Mouse (Mus musculus) layer of hippocampus, postnatal 25 days (tissue): ENCODE results near the gene Bglap. TPM values are rescaled to one million over a fixed set of nuclear protein-coding genes. Genes with fewer than 3 reads are reported as not detected.
A peak's percentile ranks its signal among the peaks of the same experiment; 100 is the strongest.
"Not testable (repeated sequence)": the region's sequence is repeated elsewhere in the genome, so short reads cannot be mapped to it uniquely, and the experiment has no call there.

ENCODE experiments used
- DNase-seq, 2 experiments: peaks; one replicate each; pipeline ENCODE4 v3.0.0; 2022; ENCODE audit warnings: mixed read lengths in 2 of 2, low spot score in 1 of 2; ENCODE audit errors: extremely low spot score in 1 of 2
- total RNA-seq, 2 experiments: library from RNA; stranded (reverse); gene quantifications; 2 replicates each; pipeline ENCODE4 v1.2.3; 2021

Bglap gene
- total RNA-seq, result 1 to 10 TPM in 1 of 2 experiments, not detected in 1; 1.3 TPM

DNA sequence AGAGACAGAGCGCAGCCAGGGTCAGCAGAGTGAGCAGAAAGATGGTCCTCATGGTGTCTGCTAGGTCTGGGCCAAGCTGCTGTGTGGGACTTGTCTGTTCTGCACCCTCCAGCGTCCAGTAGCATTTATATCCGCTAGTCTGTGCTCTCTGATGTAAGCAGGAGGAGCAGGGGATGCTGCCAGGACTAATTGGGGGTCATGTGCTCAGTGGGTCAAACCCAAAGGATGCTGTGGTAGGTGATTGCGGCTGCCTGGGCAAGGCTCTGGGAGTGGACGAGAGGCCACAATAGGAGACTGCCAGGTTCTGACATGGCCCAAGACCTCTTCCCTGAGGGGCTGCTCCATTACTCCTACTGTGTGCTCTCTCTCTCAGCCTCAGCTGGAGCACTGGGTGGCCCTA is at the start of gene Bglap:
TSS of gene Bglap (minus strand) at position 101 of the 400 bp plus-strand sequence.
- no peak for DNase-seq

DNA sequence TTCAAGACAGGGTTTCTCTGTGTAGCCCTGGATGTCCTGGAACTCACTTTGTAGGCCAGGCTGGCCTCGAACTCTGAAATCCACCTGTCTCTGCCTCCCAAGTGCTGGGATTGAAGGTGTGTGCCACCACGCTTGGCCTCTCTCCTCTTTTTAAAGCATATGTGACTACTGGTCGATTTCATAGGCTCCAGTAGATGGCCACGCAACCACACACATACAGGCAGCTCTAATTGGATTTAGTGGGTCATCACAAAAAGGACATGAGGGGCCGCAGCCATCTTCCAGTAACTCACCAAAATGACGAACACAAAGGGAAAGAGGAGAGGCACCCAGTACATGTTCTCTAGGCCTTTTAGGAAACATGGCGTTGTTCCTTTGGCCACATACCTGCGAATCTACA is 44.4 kb upstream of the Bglap start:
- not testable (repeated sequence) for DNase-seq

DNA sequence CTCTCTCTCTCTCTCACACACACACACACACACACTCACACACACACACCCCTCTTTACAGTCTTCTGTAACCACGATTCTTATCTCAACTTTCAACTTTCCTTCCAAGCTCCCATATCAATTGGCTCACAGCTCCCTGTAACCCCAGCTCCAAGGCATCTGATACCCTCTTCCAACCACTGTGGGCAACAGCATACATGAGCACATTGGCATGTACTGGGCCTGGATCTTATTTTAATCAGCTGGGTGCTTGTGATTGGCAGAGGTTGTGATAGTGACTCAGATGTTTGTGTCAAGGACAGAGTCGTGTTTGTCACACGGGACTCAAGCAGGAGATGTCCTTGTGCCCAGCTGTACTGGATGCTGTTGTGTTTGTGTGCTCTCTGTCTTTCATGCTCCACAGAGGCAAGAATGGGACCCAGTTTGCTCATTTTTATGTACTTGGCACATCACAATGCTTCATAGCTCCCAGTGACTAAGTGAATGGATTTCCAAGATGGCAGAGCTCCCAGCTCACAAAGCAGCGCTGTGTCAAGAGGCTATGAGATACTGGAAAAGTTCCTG is 43.2 kb upstream of the Bglap start:
- no peak for DNase-seq

DNA sequence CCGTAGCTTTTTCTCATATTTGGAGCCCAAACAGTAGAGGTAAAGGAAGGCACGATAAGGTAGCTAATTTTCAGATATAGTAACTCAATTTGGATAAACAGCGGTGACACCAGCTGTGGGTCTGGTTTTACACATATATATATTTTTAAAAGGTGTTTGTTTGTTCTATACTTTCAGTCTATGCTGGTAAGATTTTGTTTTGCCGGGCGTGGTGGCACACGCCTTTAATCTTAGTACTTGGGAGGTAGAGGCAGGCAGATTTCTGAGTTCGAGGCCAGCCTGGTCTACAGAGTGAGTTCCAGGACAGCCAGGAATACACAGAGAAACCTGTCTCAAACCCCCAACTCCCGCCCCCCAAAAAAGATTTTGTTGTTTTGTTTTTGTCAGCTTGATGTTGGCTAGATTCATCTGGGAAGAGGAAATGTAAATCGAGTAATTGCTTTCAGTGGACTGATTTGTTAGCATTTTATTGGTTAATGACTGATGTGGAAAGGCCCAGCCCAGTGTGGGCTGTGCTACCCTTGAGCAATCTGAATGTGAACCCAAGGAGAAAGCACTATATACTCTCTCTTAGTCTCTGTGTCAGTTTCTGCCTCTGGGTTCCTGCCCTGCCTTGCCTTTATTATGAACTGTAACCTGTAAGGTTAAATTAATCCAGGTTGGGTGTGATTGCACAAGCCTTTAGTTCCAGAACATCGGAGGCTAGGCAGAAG is 41.6 kb upstream of the Bglap start:
- no peak for DNase-seq

DNA sequence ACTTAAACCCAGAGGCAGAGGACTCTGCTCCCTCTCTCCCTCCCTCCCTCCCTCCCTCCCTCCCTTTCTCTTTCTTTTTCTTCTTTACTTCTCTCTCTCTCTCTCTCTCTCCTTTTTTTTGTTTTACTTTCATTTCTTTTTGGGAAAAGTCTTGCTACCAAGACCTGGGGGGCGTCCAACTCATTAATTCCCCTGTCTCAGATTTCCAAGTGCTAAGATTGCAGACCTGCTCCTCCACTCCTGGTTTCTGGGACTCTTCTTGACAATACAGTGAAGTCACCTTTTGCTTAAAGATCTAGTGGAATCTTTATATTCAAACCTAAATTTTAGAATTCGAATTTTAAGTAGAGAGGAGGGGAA is 41.0 kb upstream of the Bglap start:
- no peak for DNase-seq

DNA sequence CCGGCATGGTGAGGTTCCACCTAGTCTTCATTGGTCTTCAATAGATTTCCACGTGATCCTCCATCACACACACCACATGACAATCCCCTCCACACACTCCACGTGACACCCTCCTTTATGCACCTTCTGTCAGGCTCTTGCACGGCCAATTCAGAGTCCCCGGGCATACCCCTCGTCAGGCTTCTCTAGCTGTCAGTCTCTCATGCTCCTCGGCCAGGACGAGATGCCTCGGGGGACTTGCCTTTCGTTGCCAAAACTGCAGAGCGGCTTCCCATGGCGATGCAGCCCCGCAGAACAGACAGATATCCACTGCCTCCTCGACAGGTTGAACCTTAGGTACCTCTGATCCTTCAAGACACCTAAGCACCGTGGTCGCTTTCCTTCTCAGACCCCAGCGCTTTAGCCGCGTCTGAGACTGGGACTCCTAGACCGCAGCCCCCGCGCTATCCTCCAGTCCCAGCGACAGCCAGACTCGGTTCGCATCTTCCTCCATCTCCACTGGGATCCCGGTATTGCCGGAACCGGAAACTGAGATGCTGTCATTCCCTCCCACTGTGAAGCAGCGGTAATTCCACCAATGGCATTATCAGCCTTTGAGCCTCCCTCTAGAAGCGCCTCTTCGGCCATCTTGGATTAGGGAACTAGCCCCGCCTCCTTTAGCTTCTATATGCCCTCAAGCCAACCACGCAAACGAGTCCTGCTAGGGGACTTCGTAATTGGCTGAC is 40.5 kb upstream of the Bglap start, which contains the start of gene Slc25a44:
TSS of gene Slc25a44 (minus strand) at position 535 of the 725 bp plus-strand sequence.
- peak; percentile 70 to 76 for DNase-seq

DNA sequence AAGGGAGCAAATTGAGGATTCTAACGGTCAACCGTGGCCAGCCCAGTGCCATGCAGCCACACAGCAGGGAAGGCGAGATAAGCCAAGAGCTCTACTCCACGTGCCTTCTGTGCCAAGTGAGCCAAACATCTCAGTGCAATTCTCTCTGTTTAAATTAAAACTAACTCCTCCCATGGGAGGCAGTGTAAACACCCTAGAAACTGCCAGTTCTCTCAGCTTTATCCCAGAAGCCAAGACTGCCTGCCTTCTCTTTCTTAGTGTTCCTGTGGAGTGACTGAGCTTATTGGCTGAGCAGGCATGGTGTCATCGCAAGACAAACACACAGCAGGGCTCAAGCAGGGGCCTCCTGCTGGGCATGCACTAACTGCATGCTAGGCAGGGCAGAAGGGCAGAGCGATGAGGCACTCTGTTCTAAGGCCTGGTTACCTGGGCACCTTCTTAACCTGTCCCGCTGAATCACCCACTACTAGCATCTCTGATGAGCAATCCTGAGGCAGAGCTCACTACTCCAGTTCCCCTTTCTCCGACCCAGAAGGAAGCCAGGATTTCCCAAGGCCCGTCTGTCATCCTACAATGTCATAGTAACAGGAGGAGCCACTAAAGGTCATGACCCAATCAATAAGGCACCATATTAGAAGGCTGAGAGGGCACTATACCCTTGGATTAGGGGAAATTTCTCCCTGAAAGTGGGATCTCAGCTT is 37.9 kb upstream of the Bglap start:
- DNase-seq, result no peak

DNA sequence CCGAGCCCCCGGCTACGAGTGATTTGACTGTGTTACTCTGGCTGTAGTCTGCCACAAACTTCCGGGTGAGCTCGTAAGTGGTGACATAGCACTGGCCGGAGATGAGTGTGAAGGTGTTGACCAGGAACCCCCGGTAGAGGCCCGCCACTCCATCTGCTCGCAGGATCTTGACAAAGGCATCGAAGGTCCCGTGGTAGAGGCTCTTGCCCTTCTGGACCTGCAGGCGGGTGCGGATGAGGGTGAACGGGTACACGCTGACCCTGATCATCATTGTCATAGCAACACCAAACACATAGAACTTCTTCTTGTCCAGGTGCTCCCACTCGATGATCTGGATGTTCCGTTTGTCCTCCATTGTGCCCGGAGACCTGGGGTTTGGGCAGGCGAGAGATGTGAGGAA is 36.5 kb upstream of the Bglap start:
- DNase-seq, result no peak

DNA sequence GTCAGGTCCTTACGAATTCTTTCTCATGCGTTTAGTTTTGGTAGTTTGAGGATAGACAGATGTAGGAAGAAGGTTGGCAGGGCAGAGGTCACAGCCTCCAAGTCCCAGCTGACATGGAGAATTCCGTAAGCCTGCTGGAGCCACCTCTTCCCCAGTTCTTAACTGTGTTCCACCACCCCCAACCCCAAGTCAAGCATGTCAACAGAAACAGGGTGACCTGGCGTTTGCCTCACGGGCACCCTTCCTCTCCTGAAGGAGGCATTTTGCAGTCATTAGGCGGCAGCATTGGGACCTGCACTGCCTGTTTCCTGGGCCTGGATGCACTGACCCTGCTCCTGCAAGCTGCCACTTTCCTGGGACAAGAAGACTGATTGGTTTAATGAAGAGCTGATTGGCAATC is 33.8 kb upstream of the Bglap start:
- no peak for DNase-seq

DNA sequence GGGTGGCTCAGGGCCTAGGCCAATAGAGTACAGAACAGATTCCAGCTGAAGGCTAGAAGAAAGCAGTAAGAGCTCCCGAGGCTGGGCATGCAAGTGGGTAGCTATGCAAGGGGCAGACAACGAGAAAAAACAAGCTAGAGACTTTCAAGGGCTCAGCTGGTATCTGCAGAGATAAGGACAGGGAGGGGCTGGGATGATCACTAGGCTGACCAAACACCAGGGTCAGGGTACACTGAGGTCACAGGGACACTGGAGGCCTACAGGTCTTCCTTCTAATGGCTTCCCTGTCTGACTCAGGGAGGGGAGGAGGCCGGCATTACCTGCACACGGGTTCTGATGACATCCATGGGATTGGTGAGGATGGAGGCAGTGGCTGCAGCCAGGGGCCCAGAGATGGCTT is 31.4 kb upstream of the Bglap start:
- DNase-seq, result no peak

DNA sequence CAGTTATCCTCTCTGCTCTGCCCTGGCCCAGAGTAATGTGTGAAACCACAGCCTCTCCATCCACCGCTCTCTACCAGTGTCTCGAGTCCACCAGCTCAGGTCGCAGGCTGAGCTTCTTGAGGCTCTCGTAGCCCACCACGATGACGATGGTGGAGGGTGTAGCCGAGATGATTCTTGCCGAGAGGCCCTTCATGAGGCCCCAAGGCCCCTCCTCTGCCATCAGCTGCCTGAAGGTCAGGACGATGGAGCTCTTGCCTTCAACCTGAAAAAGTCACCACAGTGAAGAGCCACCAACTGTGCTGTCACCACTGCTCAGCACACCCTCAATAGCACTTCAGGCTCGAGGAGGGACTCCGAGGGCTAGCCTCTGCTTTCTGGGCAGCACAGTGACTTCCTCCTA is 28.4 kb upstream of the Bglap start:
- DNase-seq, result no peak

DNA sequence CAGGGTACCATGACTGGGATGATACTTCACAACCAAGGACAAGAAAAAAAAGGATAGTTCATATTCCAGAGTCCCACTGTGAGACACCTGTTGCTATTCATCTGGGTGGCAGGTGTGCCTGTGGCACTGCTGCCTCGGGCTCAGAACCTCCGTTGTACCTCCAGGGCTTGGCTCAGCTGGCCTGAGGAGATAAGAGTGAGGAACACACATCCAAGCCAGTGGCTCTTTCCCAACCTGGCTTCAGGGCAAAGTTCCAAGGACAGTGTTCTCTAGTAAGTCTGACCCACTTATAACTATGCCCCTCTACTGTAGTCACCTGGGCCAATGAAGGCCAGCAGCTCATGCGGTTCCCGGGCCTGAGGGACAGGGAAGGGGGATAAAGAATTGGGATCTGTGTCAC is 27.4 kb upstream of the Bglap start:
- DNase-seq, result no peak

DNA sequence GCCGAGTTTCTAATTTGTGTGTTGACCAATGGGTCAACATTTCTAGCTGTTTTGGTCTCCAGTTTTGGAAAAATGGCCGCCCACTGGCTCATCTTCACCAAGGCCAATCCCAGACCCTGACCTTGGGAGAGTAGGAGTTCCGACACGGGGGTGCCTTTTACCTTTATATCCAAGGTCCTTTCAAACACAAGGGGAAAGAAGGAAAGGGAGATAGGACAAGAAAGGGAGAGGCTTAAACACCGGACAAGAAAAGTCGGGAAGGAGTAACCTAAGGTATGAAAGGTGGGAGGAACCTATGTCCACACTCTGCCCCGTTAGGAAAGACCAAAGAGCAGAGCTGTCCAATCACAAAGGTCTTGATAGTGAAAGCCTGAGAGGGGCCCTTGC is 26.4 kb upstream of the Bglap start:
- DNase-seq, result no peak

DNA sequence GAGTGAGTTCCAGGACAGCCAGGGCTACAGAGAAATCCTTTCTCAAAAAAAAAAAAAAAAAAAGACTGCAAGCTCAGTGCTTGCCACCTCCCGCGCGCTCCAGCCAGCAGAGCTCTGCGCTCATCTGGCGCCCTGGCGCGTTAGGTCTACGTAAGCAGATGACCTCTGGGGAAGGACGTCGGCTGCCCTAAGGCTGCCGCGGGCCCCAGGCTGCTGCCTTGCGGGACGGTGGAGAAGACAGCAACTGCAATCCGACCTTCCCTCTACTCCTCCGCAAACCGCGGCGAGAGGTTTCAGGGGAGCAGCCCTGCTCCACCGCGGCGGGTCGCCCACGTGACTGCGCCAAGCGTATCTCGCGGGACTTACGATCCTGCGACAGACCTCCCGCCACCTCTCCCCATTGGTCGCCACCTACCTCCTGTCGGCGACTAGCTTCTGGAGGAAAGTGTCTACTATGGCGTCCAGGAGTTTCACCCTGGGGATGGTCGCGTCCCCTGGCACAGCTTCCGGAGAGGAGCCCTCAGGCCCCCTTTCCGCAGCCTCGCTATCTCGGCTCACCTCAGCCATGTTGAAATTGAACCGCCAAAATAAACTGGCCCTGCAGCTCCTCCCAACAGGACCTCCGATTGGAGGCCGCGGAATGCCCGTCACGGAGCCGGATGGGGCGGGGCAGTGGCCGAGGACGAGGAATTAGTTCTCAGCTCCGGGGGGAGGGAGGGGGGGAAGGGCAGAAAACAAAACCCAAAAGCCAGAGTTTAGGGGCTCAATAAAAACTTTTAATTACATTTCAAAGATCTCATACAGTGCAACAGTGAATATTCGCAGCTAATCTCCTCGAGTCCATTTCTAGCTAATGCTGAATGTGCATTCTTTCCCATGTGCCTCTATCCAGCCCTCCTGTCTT is 25.7 kb upstream of the Bglap start, which contains the start of gene Pmf1:
TSS of gene Pmf1 (minus strand) at position 591 of the 904 bp plus-strand sequence.
- peak; percentile 75 to 85 for DNase-seq

DNA sequence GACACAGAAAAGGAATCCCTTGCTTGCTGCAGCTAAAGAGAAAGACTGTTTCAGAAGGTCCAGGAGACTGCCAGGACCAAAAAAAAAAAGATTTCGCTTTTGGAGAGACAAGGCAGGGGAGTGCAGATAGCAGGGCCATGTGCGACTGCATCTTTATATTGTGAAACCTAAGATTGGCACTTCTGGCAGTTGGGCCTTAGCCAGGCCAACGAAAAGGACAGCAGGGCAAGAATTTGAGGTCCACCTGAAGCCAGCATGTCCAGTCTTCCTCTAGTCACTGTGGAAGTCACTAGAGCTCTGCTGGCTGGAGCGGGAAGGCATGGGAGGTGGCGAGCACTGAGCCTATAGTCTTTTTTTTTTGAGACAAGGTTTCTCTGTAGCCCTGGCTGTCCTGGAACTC is 24.7 kb upstream of the Bglap start:
- DNase-seq, result no peak

DNA sequence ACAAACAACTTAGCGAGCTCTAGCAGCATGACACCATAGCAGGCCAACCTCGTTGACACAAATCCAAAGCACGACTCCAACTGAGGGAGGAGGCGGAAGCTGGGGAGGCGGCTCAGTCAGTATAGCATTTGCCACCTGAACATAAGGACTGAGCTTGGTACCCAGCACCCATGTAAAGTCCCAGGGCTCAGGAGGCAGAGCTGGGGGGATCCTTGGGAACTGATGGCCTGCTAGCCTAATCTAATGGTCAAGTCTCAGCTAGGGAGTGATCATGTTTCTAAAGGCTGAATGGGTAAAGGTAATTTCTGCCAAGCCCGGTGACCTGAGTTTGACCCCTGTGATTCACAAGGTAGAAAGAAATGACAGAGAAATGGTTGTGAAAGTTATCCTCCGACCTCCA is 23.3 kb upstream of the Bglap start:
- no peak for DNase-seq

DNA sequence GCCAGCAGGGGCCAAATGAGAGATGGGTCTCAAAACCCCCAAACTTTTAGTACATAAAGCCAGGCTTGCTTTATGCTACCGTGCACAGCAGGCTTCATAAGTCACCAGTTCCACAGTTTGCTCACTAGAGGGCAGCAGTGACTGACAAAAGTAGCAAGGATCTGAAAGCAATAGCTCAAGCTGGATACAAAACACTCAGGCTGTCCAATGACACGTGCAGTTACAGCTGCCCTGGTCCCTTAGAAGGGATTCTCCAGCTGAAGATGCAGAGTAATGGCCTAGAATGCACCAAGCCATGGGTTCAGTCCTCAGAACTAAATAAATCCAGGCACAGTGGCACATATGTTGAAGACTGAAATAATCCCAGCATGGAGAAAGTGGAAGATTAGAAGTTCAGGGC is 22.8 kb upstream of the Bglap start:
- peak; percentile 30 to 36 for DNase-seq

DNA sequence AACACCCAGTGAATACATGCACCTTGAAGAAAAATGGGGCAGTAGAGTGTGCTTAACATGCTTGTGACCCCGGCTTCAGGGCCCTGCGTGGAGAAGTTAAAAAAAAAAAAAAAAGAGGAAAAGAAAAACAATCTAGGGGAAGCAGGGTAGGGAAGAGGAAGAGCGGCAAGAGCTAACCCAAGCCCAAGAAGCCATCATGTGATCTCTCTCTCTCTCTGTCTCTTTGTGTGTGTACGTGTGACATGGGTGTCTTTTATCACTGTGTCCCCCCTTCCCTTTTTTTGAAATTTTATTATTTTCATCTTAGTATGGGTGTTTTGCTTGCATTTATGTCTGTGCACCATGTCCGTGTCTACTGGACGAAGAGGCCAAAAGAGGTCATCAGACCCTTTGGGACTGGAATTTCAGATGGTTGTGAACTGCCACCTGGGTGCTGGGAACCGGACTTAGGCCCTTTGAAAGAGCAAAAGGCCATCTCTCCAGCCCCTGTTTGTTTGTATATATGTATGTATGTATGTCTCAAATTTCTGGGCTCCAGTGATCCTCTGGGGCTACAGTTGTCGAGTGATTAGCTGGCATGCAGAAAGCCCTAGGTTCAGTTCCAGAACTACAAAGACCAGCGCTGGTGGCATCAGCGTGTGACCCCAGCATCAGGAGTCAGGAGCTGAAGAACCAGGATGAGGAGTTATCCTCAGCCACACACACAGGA is 19.4 kb upstream of the Bglap start:
- no peak for DNase-seq

DNA sequence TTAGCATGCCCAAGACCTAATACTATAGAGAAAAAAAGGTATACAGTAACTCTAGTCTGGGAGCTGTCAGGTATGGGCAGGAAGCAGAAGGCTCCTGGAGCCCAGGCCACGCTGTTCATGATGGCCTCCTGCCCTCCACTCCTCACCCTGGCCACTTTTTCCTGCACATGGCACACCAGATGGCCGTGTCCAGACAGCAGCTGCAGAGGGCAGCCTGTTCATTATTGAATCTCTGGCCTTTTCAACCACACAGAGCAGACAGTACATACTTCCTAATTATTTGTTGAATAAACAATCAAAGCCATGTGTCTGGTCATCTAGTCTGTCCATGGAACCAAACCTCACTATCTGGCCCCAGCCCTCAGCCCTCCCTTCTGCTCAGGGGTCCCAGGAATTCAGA is 14.4 kb upstream of the Bglap start:
- no peak for DNase-seq
